ENCODE assay signal across 29 mouse cellular contexts in the genomic region with DNA sequence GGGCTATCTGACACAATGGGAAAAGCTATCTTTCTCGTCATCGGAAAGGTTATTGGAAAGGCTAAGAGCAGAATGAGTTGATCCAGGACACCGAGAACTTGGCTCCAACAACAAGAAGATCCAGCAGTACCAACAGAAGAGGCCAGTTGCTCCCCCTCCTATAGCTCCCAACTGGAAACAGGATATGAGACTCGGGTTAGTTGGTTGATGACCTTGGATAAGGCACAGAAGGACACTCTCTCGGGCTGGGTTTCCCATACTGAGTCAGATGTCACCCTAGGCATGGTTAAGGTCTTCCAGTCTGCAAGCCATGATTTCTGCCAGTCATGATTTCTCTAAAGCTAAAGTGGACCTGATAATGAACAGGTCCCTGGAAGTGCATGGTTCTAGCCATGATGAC. TPM values are rescaled to one million over a fixed set of nuclear protein-coding genes. Genes with fewer than 3 reads are reported as not detected.
DNase-seq lines count a peak whose midpoint lies in the region; ATAC-seq and TF ChIP-seq lines count a peak whose summit lies in the region.
"Had no signal": no experiment of that assay in that cellular context is flagged by ENCODE, and none has a peak within 500 bp of the region (broad histone marks: within the 10 kb centered on the region; RNA-seq: fewer than 3 reads in every experiment).

No protein-coding gene starts in this region.

- no peaks in the 10 kb centered on the region for H3K9me3 ChIP-seq in MEL (replicated peaks; ENCODE audit: insufficient read depth, low read length)
- no peaks in the 10 kb centered on the region for H3K9me3 ChIP-seq in liver, embryonic 12.5 days (replicated peaks)
- H3K9me3 ChIP-seq: embryonic facial prominence, embryonic 10.5 days; forebrain, embryonic 10.5 days; heart, embryonic 15.5 days; intestine, embryonic 15.5 days; limb, embryonic 15.5 days; midbrain, embryonic 10.5 days; neural tube, embryonic 13.5 days had no signal

- 78% methylated on average over 5 of the region's 5 CpGs for WGBS in liver, embryonic 12.5 days (ENCODE audit: insufficient replicate concordance)
- 75% methylated on average over 5 of the region's 5 CpGs for WGBS in macrophage (ENCODE audit: missing documents)

- peaks cover 2 to 44% of the 10 kb centered on the region in 2 experiments; a peak in 3 of 4 replicates for H3K36me3 ChIP-seq in MEL (ENCODE audit: control insufficient read depth in 1 of 2, insufficient read depth in 2 of 2, low read length in 2 of 2)
- H3K36me3 ChIP-seq in liver, embryonic 12.5 days, result peaks cover 67% of the 10 kb centered on the region
- H3K36me3 ChIP-seq in macrophage (ENCODE audit: inconsistent target), result peaks cover 7% of the 10 kb centered on the region; the same call in 1 of the 2 replicates
- H3K36me3 ChIP-seq: intestine, embryonic 15.5 days had no signal

- H3K4me1 ChIP-seq in MEL (ENCODE audit: control insufficient read depth in 1 of 2, insufficient read depth in 2 of 2, low read length in 2 of 2), result peaks cover 26 to 32% of the 10 kb centered on the region in 2 experiments
- peaks cover 87% of the 10 kb centered on the region for H3K4me1 ChIP-seq in liver, embryonic 12.5 days
- H3K4me1 ChIP-seq: embryonic facial prominence, embryonic 10.5 days; forebrain, embryonic 10.5 days; intestine, embryonic 15.5 days; limb, embryonic 15.5 days; midbrain, embryonic 10.5 days; neural tube, embryonic 13.5 days had no signal

- H3K27me3 ChIP-seq in MEL (ENCODE audit: control insufficient read depth in 1 of 2, insufficient read depth in 2 of 2, low read length in 2 of 2), result no peaks in the 10 kb centered on the region
- H3K27me3 ChIP-seq in liver, embryonic 12.5 days (replicated peaks), result no peaks in the 10 kb centered on the region
- H3K27me3 ChIP-seq: heart, embryonic 15.5 days; intestine, embryonic 15.5 days; limb, embryonic 15.5 days; neural tube, embryonic 13.5 days had no signal

- ATAC-seq in liver, embryonic 12.5 days, result no peak
- ATAC-seq in inflammation-experienced regulatory T-cells, adult 6 months, result no peak
- ATAC-seq: forebrain, embryonic 16.5 days; intestine, embryonic 15.5 days; midbrain, embryonic 16.5 days had no signal

- H3K4me3 ChIP-seq in MEL (ENCODE audit: control insufficient read depth in 1 of 2, insufficient read depth in 1 of 2, low read depth in 2 of 2, low read length in 2 of 2) (no peak overlapping the region), macrophage (ENCODE audit: inconsistent target) (no peak overlapping the region)
- no peak overlapping the region for H3K4me3 ChIP-seq in liver, embryonic 12.5 days
- H3K4me3 ChIP-seq: embryonic facial prominence, embryonic 10.5 days; forebrain, embryonic 10.5 days; heart, embryonic 15.5 days; intestine, embryonic 15.5 days; limb, embryonic 15.5 days; midbrain, embryonic 10.5 days; myocyte; neural tube, embryonic 13.5 days had no signal

- no peak for TF ChIP-seq EP300 in MEL (IDR thresholded peaks at IDR 0.05; ENCODE audit: low read depth in 1 of 2, low read length in 2 of 2)

- TF ChIP-seq RAD21 in MEL (IDR thresholded peaks at IDR 0.05; ENCODE audit: low read depth, low read length), result no peak

- TF ChIP-seq CTCF in MEL (IDR thresholded peaks at IDR 0.05 in 2 of 3, conservative IDR thresholded peaks at IDR 0.05 in 1 of 3; ENCODE audit: control insufficient read depth in 1 of 3, insufficient read depth in 1 of 3, low read depth in 2 of 3, low read length in 3 of 3, poor library complexity in 1 of 3, severe bottlenecking in 1 of 3), result no peak

- H3K4me2 ChIP-seq in liver, embryonic 12.5 days, result no peak overlapping the region
- H3K4me2 ChIP-seq: heart, embryonic 15.5 days; hindbrain, embryonic 14.5 days; intestine, embryonic 15.5 days; limb, embryonic 15.5 days; neural tube, embryonic 13.5 days had no signal

- no peak for TF ChIP-seq POLR2A in MEL (IDR thresholded peaks at IDR 0.05; ENCODE audit: control insufficient read depth in 1 of 2, insufficient read depth in 1 of 2, low read depth in 1 of 2, low read length in 2 of 2, poor library complexity in 1 of 2)

- H3K27ac ChIP-seq in MEL (ENCODE audit: control insufficient read depth, low read depth, low read length), result peak overlapping the region; percentile 100
- peak overlapping the region; percentile 100 for H3K27ac ChIP-seq in liver, embryonic 12.5 days
- H3K27ac ChIP-seq in macrophage, result peak overlapping the region; percentile 95
- H3K27ac ChIP-seq: embryonic facial prominence, embryonic 10.5 days; forebrain, embryonic 10.5 days; heart, embryonic 15.5 days; hindbrain, embryonic 14.5 days; intestine, embryonic 15.5 days; limb, embryonic 15.5 days; midbrain, embryonic 10.5 days; neural tube, embryonic 13.5 days; stomach, postnatal 0 days had no signal

- DNase-seq in adrenal gland, adult 8-10 months, result peak; percentile 31
- DNase-seq in adrenal gland, postnatal 25 days, result no peak
- DNase-seq in MEL (ENCODE audit: low read depth, low spot score), result no peak
- DNase-seq in gastrocnemius, postnatal 4 days (ENCODE audit: low spot score in 2 of 2), result no peak
- DNase-seq: cerebellum, adult 11-12 months; cerebellum, postnatal 10 days; gastrocnemius, postnatal 14 days; heart, postnatal 36 days; kidney, adult 8-10 months; kidney, postnatal 10 days; left cerebral cortex, postnatal 4 days; right cerebral cortex, postnatal 4 days; thymus, adult 2 months; thymus, postnatal 4 days had no signal

- no peaks in the 10 kb centered on the region; the same call in 1 of the 2 replicates for H3K79me2 ChIP-seq in MEL (ENCODE audit: control insufficient read depth, insufficient read depth, low read length, poor library complexity)
- H3K79me2 ChIP-seq in macrophage (ENCODE audit: inconsistent target), result peaks cover 55% of the 10 kb centered on the region

- H3K9ac ChIP-seq in MEL (ENCODE audit: control insufficient read depth, low read depth, low read length, poor library complexity, severe bottlenecking), result peak overlapping the region; percentile 46; the same call in 1 of the 2 replicates
- peak overlapping the region; percentile 49; the same call in 1 of the 2 replicates for H3K9ac ChIP-seq in liver, embryonic 12.5 days
- H3K9ac ChIP-seq: heart, embryonic 15.5 days; hindbrain, embryonic 14.5 days; intestine, embryonic 15.5 days; limb, embryonic 15.5 days; neural tube, embryonic 13.5 days had no signal

TF ChIP-seq in MEL, 35 proteins besides CTCF, POLR2A, EP300 and RAD21:
- TF ChIP-seq CHD2 (IDR thresholded peaks at IDR 0.05; ENCODE audit: low read length), result no peak
- no peak for TF ChIP-seq ETS1 (IDR thresholded peaks at IDR 0.05; ENCODE audit: low read depth, low read length)
- no peak for TF ChIP-seq MAZ (IDR thresholded peaks at IDR 0.05; ENCODE audit: low read depth, low read length)
- TF ChIP-seq ZMIZ1 (IDR thresholded peaks at IDR 0.05; ENCODE audit: low read depth, low read length), result no peak
- no peak for TF ChIP-seq SIN3A (IDR thresholded peaks at IDR 0.05; ENCODE audit: low read length)
- no peak for TF ChIP-seq MYB (IDR thresholded peaks at IDR 0.05; ENCODE audit: low read depth, low read length)
- no peak for TF ChIP-seq USF2 (IDR thresholded peaks at IDR 0.05; ENCODE audit: borderline replicate concordance in 1 of 2, insufficient read depth in 1 of 2, low read depth in 1 of 2, low read length in 2 of 2)
- TF ChIP-seq ZNF384 (IDR thresholded peaks at IDR 0.05; ENCODE audit: low read depth, low read length), result no peak
- TF ChIP-seq E2F4 (IDR thresholded peaks at IDR 0.05; ENCODE audit: borderline replicate concordance, low read depth, low read length), result no peak
- TF ChIP-seq ZKSCAN1 (IDR thresholded peaks at IDR 0.05; ENCODE audit: low read depth, low read length), result no peak
- TF ChIP-seq MXI1 (IDR thresholded peaks at IDR 0.05; ENCODE audit: low read depth, low read length), result no peak
- TF ChIP-seq MEF2A (IDR thresholded peaks at IDR 0.05; ENCODE audit: extremely low read depth, insufficient replicate concordance, low read depth, low read length, poor library complexity, severe bottlenecking), result no peak
- TF ChIP-seq POLR2AphosphoS5 (IDR thresholded peaks at IDR 0.05; ENCODE audit: borderline replicate concordance, low read depth, low read length), result no peak

RNA-seq across cellular contexts. Expression of gene Tbc1d2b, which starts 35.8 kb away (rescaled TPM):
- total RNA-seq in adrenal gland, adult 8-10 months (2022), result 10 to 100 TPM; 28.0 to 49.4 (median 37.7) TPM
- 30.5 and 44.4 TPM in 2 replicates for total RNA-seq in adrenal gland, postnatal 25 days (2021)
- 6.5 and 7.1 TPM in 2 replicates for total RNA-seq in MEL (2012; rRNA removed)
- polyA plus RNA-seq in MEL (2012; ENCODE audit: insufficient read depth in 1 of 2, insufficient read length in 2 of 2, low read depth in 1 of 2, low replicate concordance in 2 of 2, missing spikeins in 1 of 2), result 10 to 100 TPM in 1 of 2 experiments, not detected in 1; 12.6 TPM
- polyA plus RNA-seq in liver, embryonic 12.5 days (2016; fragmentation: Nextera tagmentation; extraction: Ambion mirVana), result 11.0 and 12.2 TPM in 2 replicates
- 100 to 1,000 TPM; 104 to 459 (median 241) TPM for total RNA-seq in macrophage (2018; cell fraction: chromatin; rRNA removed)
- total RNA-seq in macrophage (2018; cell fraction: cytosol; rRNA removed), result 100 to 1,000 TPM in 2 of 26 experiments, 10 to 100 TPM in 24; 58.3 to 112 (median 76.4) TPM
- 100 to 1,000 TPM; 110 to 294 (median 189) TPM for total RNA-seq in macrophage (2018; cell fraction: nucleus; rRNA removed)
- 31.2 to 52.4 TPM (median 52.4 TPM) in 3 replicates for polyA plus RNA-seq in macrophage (2018)
- 10 to 100 TPM; 10.6 to 14.0 (median 10.8) TPM for polyA plus RNA-seq in inflammation-experienced regulatory T-cells, adult 6 months (2017; shearing (Covaris generic))
- 10 to 100 TPM; 27.8 to 31.9 TPM for total RNA-seq in gastrocnemius, postnatal 4 days (2021)
